Mouse (Mus musculus) lung, postnatal 0 days (tissue): Measurements from ENCODE around the gene Ssbp3. TPM values are rescaled to one million over a fixed set of nuclear protein-coding genes. Genes with fewer than 3 reads are reported as not detected.

Source experiments
- ATAC-seq: fragments of 200-750 bp; cut with Nextera tagmentation; 2 replicates; pipeline ENCODE4 v1.8.0; 2017; ENCODE audit warnings: moderate library complexity
- DNase-seq: peaks from one replicate; pipeline ENCODE4 v3.0.0-alpha.2; 2016; ENCODE audit warnings: low spot score
- H3K27ac ChIP-seq: fragments of 300-500 bp; sonication (generic); 2 replicates; pipeline ENCODE4 v1.5.1; 2014; ENCODE audit warnings: antibody characterized with exemption, mild to moderate bottlenecking, low read length, mixed read lengths
- H3K27me3 ChIP-seq: fragments of 300-500 bp; sonication (generic); replicated peaks from 2 replicates; pipeline ENCODE4 v1.6.1; 2014; ENCODE audit warnings: low read length, mixed read lengths; ENCODE audit not compliant: insufficient read depth
- H3K36me3 ChIP-seq: fragments of 300-500 bp; sonication (generic); 2 replicates; pipeline ENCODE4 v1.6.1; 2014; ENCODE audit warnings: low read length, mixed read lengths; ENCODE audit not compliant: insufficient read depth
- H3K4me1 ChIP-seq: fragments of 300-500 bp; sonication (generic); 2 replicates; pipeline ENCODE4 v1.6.1; 2014; ENCODE audit warnings: antibody characterized with exemption, low read depth, low read length, mixed read lengths; ENCODE audit not compliant: insufficient read depth
- H3K4me2 ChIP-seq: fragments of 300-500 bp; sonication (generic); replicated peaks from 2 replicates; pipeline ENCODE4 v1.6.1; 2014; ENCODE audit warnings: low read depth, mild to moderate bottlenecking, low read length, moderate library complexity, mixed read lengths
- H3K4me3 ChIP-seq: fragments of 300-500 bp; sonication (generic); 2 replicates; pipeline ENCODE4 v1.5.1; 2014; ENCODE audit warnings: low read depth, low read length
- H3K9ac ChIP-seq: fragments of 300-500 bp; sonication (generic); replicated peaks from 2 replicates; pipeline ENCODE4 v1.6.1; 2014; ENCODE audit warnings: low read depth, mild to moderate bottlenecking
- H3K9me3 ChIP-seq: fragments of 300-500 bp; sonication (generic); 2 replicates; pipeline ENCODE4 v1.6.1; 2016; ENCODE audit warnings: low read length, mixed read lengths
- CTCF ChIP-seq: IDR thresholded peaks from 2 replicates; pipeline ENCODE4 v1.5.1; 2016; ENCODE audit warnings: antibody characterized with exemption, mild to moderate bottlenecking
- EP300 ChIP-seq: IDR thresholded peaks from 2 replicates; pipeline ENCODE4 v1.6.1; 2016; ENCODE audit warnings: antibody characterized with exemption, mild to moderate bottlenecking, control low read depth
- WGBS: fragments of 180-500 bp; shearing (Covaris S2); extraction: QIAGEN DNeasy Blood & Tissue Kit; methylation state at CpG from one replicate; pipeline ENCODE4 v1.1.7; 2014; 5-methylcytosine and 5-hydroxymethylcytosine counted together
- polyA plus RNA-seq: library from polyadenylated mRNA; unstranded; fragments of >200 nt; fragmentation: Nextera tagmentation; extraction: Ambion mirVana; gene quantifications from 2 replicates; pipeline ENCODE4 v1.2.1, GENCODE M21; 2015

Gene Ssbp3
- polyA plus RNA-seq, 1 experiment from 2014 or later = 40.2 TPM

- TF ChIP-seq CTCF (no peak), EP300 (no peak)
- ATAC-seq (no peak), DNase-seq (no peak)
- H3K27ac ChIP-seq = no peak overlapping the region
- WGBS = 76% methylated on average over 2 of the region's 2 CpGs
- H3K9me3 ChIP-seq = no peaks in the 10 kb centered on the region
- H3K4me1 ChIP-seq = no peaks in the 10 kb centered on the region
- H3K27me3 ChIP-seq = no peaks in the 10 kb centered on the region
- H3K4me2 ChIP-seq = no peak overlapping the region
- H3K9ac ChIP-seq = no peak overlapping the region
- H3K36me3 ChIP-seq = no peaks in the 10 kb centered on the region
- no peak overlapping the region for H3K4me3 ChIP-seq
Observed at GRCm38 (mm10) chr4:107008161-107008560, 97.7 kb downstream of the Ssbp3 start.

GRCm38 (mm10) chr4:107009548-107009947 is 99.0 kb downstream of the Ssbp3 start:
- no peak overlapping the region for H3K9ac ChIP-seq
- no peaks in the 10 kb centered on the region for H3K9me3 ChIP-seq
- no peaks in the 10 kb centered on the region for H3K27me3 ChIP-seq
- H3K36me3 ChIP-seq = no peaks in the 10 kb centered on the region
- DNase-seq = no peak
- no peaks in the 10 kb centered on the region for H3K4me1 ChIP-seq
- ATAC-seq = no peak
- no peak overlapping the region for H3K27ac ChIP-seq
- no peak overlapping the region for H3K4me2 ChIP-seq
- no peak overlapping the region for H3K4me3 ChIP-seq
- WGBS = 89% methylated on average over 7 of the region's 7 CpGs
- TF ChIP-seq EP300 = no peak
- no peak for TF ChIP-seq CTCF

GRCm38 (mm10) chr4:107011325-107012004 is 101.0 kb downstream of the Ssbp3 start:
- H3K4me2 ChIP-seq = no peak overlapping the region
- WGBS = 85% methylated on average over 8 of the region's 8 CpGs
- H3K9me3 ChIP-seq = no peaks in the 10 kb centered on the region
- TF ChIP-seq CTCF = no peak
- no peak for TF ChIP-seq EP300
- DNase-seq (no peak), ATAC-seq (no peak)
- no peak overlapping the region for H3K27ac ChIP-seq
- H3K4me3 ChIP-seq = no peak overlapping the region
- H3K4me1 ChIP-seq = no peaks in the 10 kb centered on the region
- H3K36me3 ChIP-seq = no peaks in the 10 kb centered on the region
- H3K27me3 ChIP-seq = no peaks in the 10 kb centered on the region
- no peak overlapping the region for H3K9ac ChIP-seq

GRCm38 (mm10) chr4:107012005-107012478 is 101.5 kb downstream of the Ssbp3 start:
- Histone ChIP-seq H3K4me3 (no peak overlapping the region), H3K4me2 (no peak overlapping the region), H3K27me3 (no peaks in the 10 kb centered on the region), H3K9me3 (no peaks in the 10 kb centered on the region), H3K9ac (no peak overlapping the region), H3K36me3 (no peaks in the 10 kb centered on the region), H3K27ac (no peak overlapping the region), H3K4me1 (no peaks in the 10 kb centered on the region)
- peak; percentile 58 for DNase-seq
- peak; percentile 79 for ATAC-seq
- TF ChIP-seq EP300 (no peak), CTCF (no peak)
- 68% methylated on average over 13 of the region's 13 CpGs for WGBS

GRCm38 (mm10) chr4:107012574-107012973 is 102.1 kb downstream of the Ssbp3 start:
- Histone ChIP-seq H3K9me3 (no peaks in the 10 kb centered on the region), H3K27ac (no peak overlapping the region), H3K4me3 (no peak overlapping the region), H3K4me2 (no peak overlapping the region), H3K36me3 (no peaks in the 10 kb centered on the region), H3K9ac (no peak overlapping the region), H3K4me1 (no peaks in the 10 kb centered on the region), H3K27me3 (no peaks in the 10 kb centered on the region)
- ATAC-seq (no peak), DNase-seq (no peak)
- 75% methylated on average over 3 of the region's 3 CpGs for WGBS
- TF ChIP-seq EP300 (no peak), CTCF (no peak)

GRCm38 (mm10) chr4:107013119-107013816 is 102.8 kb downstream of the Ssbp3 start:
- WGBS = 89% methylated on average over 6 of the region's 6 CpGs
- no peaks in the 10 kb centered on the region for H3K4me1 ChIP-seq

More at GRCm38 (mm10) chr4:107013119-107013816, 102.8 kb downstream of the Ssbp3 start:
- H3K4me2 ChIP-seq = no peak overlapping the region
- H3K27me3 ChIP-seq = no peaks in the 10 kb centered on the region
- no peak overlapping the region for H3K27ac ChIP-seq
- H3K36me3 ChIP-seq = no peaks in the 10 kb centered on the region
- no peak for TF ChIP-seq CTCF
- TF ChIP-seq EP300 = no peak
- H3K9ac ChIP-seq = no peak overlapping the region
- DNase-seq (no peak), ATAC-seq (no peak)
- no peaks in the 10 kb centered on the region for H3K9me3 ChIP-seq
- H3K4me3 ChIP-seq = no peak overlapping the region
